Mouse (Mus musculus) CH12.LX (cell line): ENCODE measurements around the gene Alcam.

Source experiments
- CHD1 ChIP-seq: IDR thresholded peaks from 2 replicates; pipeline ENCODE4 v1.6.1; 2012; ENCODE audit warnings: low read depth, low read length, improper control_type of control experiment, inconsistent platforms
- CHD2 ChIP-seq: IDR thresholded peaks from 2 replicates; pipeline ENCODE4 v1.6.1; 2011; ENCODE audit warnings: low read length, improper control_type of control experiment
- CTCF ChIP-seq, 2 experiments: IDR thresholded peaks in 1 of 2; conservative IDR thresholded peaks in 1 of 2; 2 replicates each; pipeline ENCODE4 v1.5.1; 2011 to 2012; ENCODE audit warnings: low read depth in 2 of 2, low read length in 2 of 2, improper control_type of control experiment in 1 of 2, inconsistent platforms in 1 of 2, mild to moderate bottlenecking in 1 of 2, moderate library complexity in 1 of 2
- ELF1 ChIP-seq: IDR thresholded peaks from 2 replicates; pipeline ENCODE4 v1.6.1; 2014; ENCODE audit warnings: low read depth, mild to moderate bottlenecking, inconsistent platforms, low read length, improper control_type of control experiment
- EP300 ChIP-seq: IDR thresholded peaks from 2 replicates; pipeline ENCODE4 v1.6.1; 2011; ENCODE audit warnings: low read length, improper control_type of control experiment
- KAT2A ChIP-seq: IDR thresholded peaks from 2 replicates; pipeline ENCODE4 v1.6.1; 2012; ENCODE audit warnings: low read length, improper control_type of control experiment, inconsistent platforms; ENCODE audit not compliant: insufficient replicate concordance
- MAX ChIP-seq: IDR thresholded peaks from 2 replicates; pipeline ENCODE4 v1.6.1; 2011; ENCODE audit warnings: low read length, improper control_type of control experiment
- POLR2A ChIP-seq: IDR thresholded peaks from 2 replicates; pipeline ENCODE4 v1.6.1; 2011; ENCODE audit warnings: low read depth, mild to moderate bottlenecking, improper control_type of control experiment, low read length
- POLR2AphosphoS2 ChIP-seq: IDR thresholded peaks from 2 replicates; pipeline ENCODE4 v1.6.1; 2011; ENCODE audit warnings: low read depth, low read length, improper control_type of control experiment
- SMC3 ChIP-seq: IDR thresholded peaks from 2 replicates; pipeline ENCODE4 v1.6.1; 2011; ENCODE audit warnings: low read depth, low read length, improper control_type of control experiment
- UBTF ChIP-seq: IDR thresholded peaks from 2 replicates; pipeline ENCODE4 v1.6.1; 2012; ENCODE audit warnings: low read depth, mild to moderate bottlenecking, inconsistent platforms, low read length, improper control_type of control experiment, moderate library complexity
- ZNF384 ChIP-seq: IDR thresholded peaks from 2 replicates; pipeline ENCODE4 v1.6.1; 2012; ENCODE audit warnings: low read depth, low read length, improper control_type of control experiment, inconsistent platforms

- TF ChIP-seq UBTF (no peak), POLR2A (no peak), ELF1 (no peak), MAX (no peak), POLR2AphosphoS2 (no peak), CTCF (conservative IDR thresholded peaks at IDR 0.05 in 1 of 2, IDR thresholded peaks at IDR 0.05 in 1 of 2; ENCODE audit: low read depth in 2 of 2, low read length in 2 of 2) (no peak), CHD2 (no peak), CHD1 (no peak), KAT2A (no peak), EP300 (0 out of 2 replicates have a peak, but pooled peaks have one; percentile 30), ZNF384 (no peak), SMC3 (no peak)
These were observed 188.8 kb downstream of the Alcam start for GRCm38 (mm10) chr16:52265066-52265465.
